Mouse (Mus musculus) ES-Bruce4 (cell line): ENCODE results near the gene Olfr1160. TPM values are rescaled to one million over a fixed set of nuclear protein-coding genes. Genes with fewer than 3 reads are reported as not detected.
"Not testable (repeated sequence)": the region's sequence is repeated elsewhere in the genome, so short reads cannot be mapped to it uniquely, and the experiment has no call there.

Experiments
- H3K27ac ChIP-seq: 2 replicates; pipeline ENCODE4 v1.5.1; 2012; ENCODE audit warnings: low read length, inconsistent platforms; ENCODE audit not compliant: insufficient read depth
- H3K27me3 ChIP-seq: 2 replicates; pipeline ENCODE4 v1.6.1; 2012; ENCODE audit warnings: mild to moderate bottlenecking, low read length, inconsistent platforms; ENCODE audit not compliant: control insufficient read depth, poor library complexity, insufficient read depth, severe bottlenecking
- H3K36me3 ChIP-seq: 2 replicates; pipeline ENCODE4 v1.6.1; 2012; ENCODE audit warnings: inconsistent platforms, mild to moderate bottlenecking, low read length, moderate library complexity; ENCODE audit not compliant: control insufficient read depth, poor library complexity, insufficient read depth, severe bottlenecking
- H3K4me1 ChIP-seq: one replicate; pipeline ENCODE4 v1.8.1; 2011; ENCODE audit warnings: low read length; ENCODE audit not compliant: control insufficient read depth, insufficient read depth
- H3K4me3 ChIP-seq: 2 replicates; pipeline ENCODE4 v1.5.1; 2011; ENCODE audit warnings: low read depth, mild to moderate bottlenecking, low read length
- H3K9ac ChIP-seq: 2 replicates; pipeline ENCODE4 v1.6.1; 2012; ENCODE audit warnings: low read depth, mild to moderate bottlenecking, inconsistent platforms; ENCODE audit not compliant: poor library complexity, severe bottlenecking
- H3K9me3 ChIP-seq: replicated peaks from 2 replicates; pipeline ENCODE4 v1.6.1; 2012; ENCODE audit warnings: mild to moderate bottlenecking, low read length, inconsistent platforms; ENCODE audit not compliant: control insufficient read depth, poor library complexity, insufficient read depth, severe bottlenecking
- CTCF ChIP-seq: IDR thresholded peaks from one replicate; pipeline ENCODE4 v1.8.1; 2011; ENCODE audit warnings: low read depth, low read length
- EP300 ChIP-seq: IDR thresholded peaks from 2 replicates; pipeline ENCODE4 v1.6.1; 2011; ENCODE audit warnings: low read depth, low read length; ENCODE audit not compliant: insufficient read depth
- POLR2A ChIP-seq: IDR thresholded peaks from one replicate; pipeline ENCODE4 v1.8.1; 2011; ENCODE audit warnings: low read length; ENCODE audit not compliant: insufficient read depth
- polyA plus RNA-seq: library from polyadenylated mRNA; stranded (reverse); fragments of >200 nt; gene quantifications from 2 replicates; pipeline ENCODE4 v1.2.4, GENCODE M21; 2011; ENCODE audit warnings: low read depth; ENCODE audit not compliant: missing spikeins, insufficient read depth, insufficient read length

Olfr1160 gene
- polyA plus RNA-seq = not detected in 2 replicates

- no peaks in the 10 kb centered on the region for H3K27me3 ChIP-seq
- H3K9me3 ChIP-seq = no peaks in the 10 kb centered on the region
- no peak within 1 kb of the TSS for H3K4me3 ChIP-seq
- no peaks in the 10 kb centered on the region for H3K36me3 ChIP-seq
- no peaks in the 10 kb centered on the region for H3K4me1 ChIP-seq
- no peak within 1 kb of the TSS for H3K27ac ChIP-seq
- no peak for TF ChIP-seq CTCF
- TF ChIP-seq EP300 = no peak
- TF ChIP-seq POLR2A = no peak
- no peak within 1 kb of the TSS for H3K9ac ChIP-seq
Measured at GRCm38 (mm10) chr2:88007515-88008318, at the start of gene Olfr1160. Gene Olfr1160, minus strand, starts transcription at chr2:88008268.

- TF ChIP-seq EP300 (no peak), CTCF (no peak), POLR2A (no peak)
- Histone ChIP-seq H3K9me3 (no peaks in the 10 kb centered on the region), H3K36me3 (no peaks in the 10 kb centered on the region), H3K27ac (no peak within 1 kb of the TSS), H3K27me3 (no peaks in the 10 kb centered on the region), H3K4me1 (no peaks in the 10 kb centered on the region), H3K9ac (no peak within 1 kb of the TSS), H3K4me3 (no peak within 1 kb of the TSS)
Measured at GRCm38 (mm10) chr2:88051029-88051428, 43.0 kb upstream of the Olfr1160 start, which contains the start of gene Olfr1162. Gene Olfr1162, minus strand, starts transcription at chr2:88051129.

- TF ChIP-seq CTCF = no peak
- no peak for TF ChIP-seq POLR2A
- TF ChIP-seq EP300 = no peak
- Histone ChIP-seq H3K9ac (no peak within 1 kb of the TSS), H3K27ac (no peak within 1 kb of the TSS), H3K27me3 (no peaks in the 10 kb centered on the region), H3K9me3 (no peaks in the 10 kb centered on the region), H3K4me1 (no peaks in the 10 kb centered on the region), H3K4me3 (no peak within 1 kb of the TSS), H3K36me3 (no peaks in the 10 kb centered on the region)
Measured at GRCm38 (mm10) chr2:88037599-88037998, 29.5 kb upstream of the Olfr1160 start, which contains the start of gene Olfr73. Gene Olfr73, minus strand, starts transcription at chr2:88037699.

- not testable (repeated sequence) for H3K36me3 ChIP-seq, H3K4me1 ChIP-seq, H3K27ac ChIP-seq, H3K4me3 ChIP-seq, H3K27me3 ChIP-seq, H3K9ac ChIP-seq, H3K9me3 ChIP-seq
Measured at GRCm38 (mm10) chr2:88022474-88022873, 14.4 kb upstream of the Olfr1160 start, which contains the start of gene Olfr1161. Gene Olfr1161, plus strand, starts transcription at chr2:88022774.

GRCm38 (mm10) chr2:87989813-87990212, 18.3 kb downstream of the Olfr1160 start, which contains the start of gene Olfr1158:
Gene Olfr1158, plus strand, starts transcription at chr2:87990113.
- no peak for TF ChIP-seq EP300
- no peak for TF ChIP-seq CTCF
- H3K9ac ChIP-seq = no peak within 1 kb of the TSS
- no peak within 1 kb of the TSS for H3K4me3 ChIP-seq
- H3K36me3 ChIP-seq = no peaks in the 10 kb centered on the region
- H3K27ac ChIP-seq = no peak within 1 kb of the TSS
- no peaks in the 10 kb centered on the region for H3K4me1 ChIP-seq
- H3K9me3 ChIP-seq = no peaks in the 10 kb centered on the region
- H3K27me3 ChIP-seq = no peaks in the 10 kb centered on the region

- TF ChIP-seq EP300 (no peak), POLR2A (no peak), CTCF (no peak)
- no peak within 1 kb of the TSS for H3K4me3 ChIP-seq
- no peak within 1 kb of the TSS for H3K9ac ChIP-seq
- H3K27me3 ChIP-seq = no peaks in the 10 kb centered on the region
- no peak within 1 kb of the TSS for H3K27ac ChIP-seq
- no peaks in the 10 kb centered on the region for H3K9me3 ChIP-seq
- no peaks in the 10 kb centered on the region for H3K36me3 ChIP-seq
- H3K4me1 ChIP-seq = no peaks in the 10 kb centered on the region
Measured at GRCm38 (mm10) chr2:87974563-87974962, 33.5 kb downstream of the Olfr1160 start, which contains the start of gene Olfr74. Gene Olfr74, minus strand, starts transcription at chr2:87974663.
